Mouse (Mus musculus) stomach, embryonic 14.5 days (tissue): ENCODE results near the gene Gpx4. TPM values are rescaled to one million over a fixed set of nuclear protein-coding genes. Genes with fewer than 3 reads are reported as not detected.

Experiments used
- ATAC-seq: fragments of 200-750 bp; cut with Nextera tagmentation; 2 replicates; pipeline ENCODE4 v1.8.0; 2017; ENCODE audit warnings: low read depth, moderate TSS enrichment; ENCODE audit not compliant: insufficient number of reproducible peaks, insufficient read depth, low FRiP score
- H3K27ac ChIP-seq: fragments of 300-500 bp; sonication (generic); 2 replicates; pipeline ENCODE4 v1.5.1; 2014; ENCODE audit warnings: mild to moderate bottlenecking, low read length, moderate library complexity, mixed read lengths
- H3K27me3 ChIP-seq: fragments of 300-500 bp; sonication (generic); 2 replicates; pipeline ENCODE4 v1.6.1; 2014; ENCODE audit warnings: low read length, control low read depth, mixed read lengths; ENCODE audit not compliant: control insufficient read depth, insufficient read depth
- H3K36me3 ChIP-seq: fragments of 300-500 bp; sonication (generic); 2 replicates; pipeline ENCODE4 v1.6.1; 2014; ENCODE audit warnings: mild to moderate bottlenecking, control low read depth, low read length, moderate library complexity, mixed read lengths; ENCODE audit not compliant: control insufficient read depth, insufficient read depth
- H3K4me1 ChIP-seq: fragments of 300-500 bp; sonication (generic); 2 replicates; pipeline ENCODE4 v1.6.1; 2014; ENCODE audit warnings: low read length, control low read depth, mixed read lengths; ENCODE audit not compliant: control insufficient read depth, insufficient read depth
- H3K4me2 ChIP-seq: fragments of 300-500 bp; sonication (generic); replicated peaks from 2 replicates; pipeline ENCODE4 v1.6.1; 2014; ENCODE audit warnings: low read depth, low read length, control low read depth
- H3K4me3 ChIP-seq: fragments of 300-500 bp; sonication (generic); 2 replicates; pipeline ENCODE4 v1.5.1; 2014; ENCODE audit warnings: low read depth, low read length, control low read depth
- H3K9ac ChIP-seq: fragments of 300-500 bp; sonication (generic); replicated peaks from 2 replicates; pipeline ENCODE4 v1.6.1; 2014; ENCODE audit warnings: low read depth, mild to moderate bottlenecking, control low read depth, low read length, moderate library complexity, mixed read lengths
- H3K9me3 ChIP-seq: fragments of 300-500 bp; sonication (generic); 2 replicates; pipeline ENCODE4 v1.6.1; 2016; ENCODE audit warnings: low read depth, low read length, control low read depth; ENCODE audit not compliant: control insufficient read depth
- WGBS: fragments of 180-500 bp; shearing (Covaris S2); extraction: QIAGEN DNeasy Blood & Tissue Kit; methylation state at CpG from one replicate; pipeline ENCODE4 v1.1.7; 2014; 5-methylcytosine and 5-hydroxymethylcytosine counted together
- polyA plus RNA-seq: library from polyadenylated mRNA; unstranded; fragments of >200 nt; fragmentation: Nextera tagmentation; extraction: Ambion mirVana; gene quantifications from 2 replicates; pipeline ENCODE4 v1.2.1, GENCODE M21; 2014

The Gpx4 gene
- polyA plus RNA-seq, 1 experiment from 2014 or later, result 466 TPM

DNA sequence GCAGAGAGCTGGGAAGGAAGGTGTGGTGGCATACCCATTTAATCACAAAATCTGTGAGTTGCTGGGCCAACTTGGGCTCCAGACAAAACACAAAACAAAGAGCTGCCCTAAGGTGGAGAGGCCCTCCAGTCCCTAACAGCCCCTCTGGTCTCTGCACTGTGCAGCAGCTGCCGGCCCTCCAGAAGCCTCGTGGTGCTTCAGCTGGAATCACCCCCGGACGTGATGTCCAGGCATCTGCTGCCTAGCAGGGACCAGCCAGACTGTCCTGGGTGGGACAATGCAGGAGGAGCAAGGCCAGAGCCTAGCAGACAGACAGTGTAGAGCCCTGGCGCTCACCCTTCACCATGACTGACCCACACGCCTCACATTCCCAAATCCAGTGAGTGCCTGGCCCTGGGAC, 44.6 kb downstream of the Gpx4 start:
- H3K36me3 ChIP-seq, result no peaks in the 10 kb centered on the region
- WGBS, result 94% methylated on average over 6 of the region's 6 CpGs
- no peak overlapping the region for H3K27ac ChIP-seq
- H3K9ac ChIP-seq, result no peak overlapping the region
- H3K27me3 ChIP-seq, result no peaks in the 10 kb centered on the region
- no peak overlapping the region for H3K4me2 ChIP-seq
- ATAC-seq, result no peak
- H3K4me1 ChIP-seq, result 0 out of 2 replicates have a peak, but pooled peaks cover under 1% of the 10 kb centered on the region
- no peaks in the 10 kb centered on the region for H3K9me3 ChIP-seq
- H3K4me3 ChIP-seq, result no peak overlapping the region

DNA sequence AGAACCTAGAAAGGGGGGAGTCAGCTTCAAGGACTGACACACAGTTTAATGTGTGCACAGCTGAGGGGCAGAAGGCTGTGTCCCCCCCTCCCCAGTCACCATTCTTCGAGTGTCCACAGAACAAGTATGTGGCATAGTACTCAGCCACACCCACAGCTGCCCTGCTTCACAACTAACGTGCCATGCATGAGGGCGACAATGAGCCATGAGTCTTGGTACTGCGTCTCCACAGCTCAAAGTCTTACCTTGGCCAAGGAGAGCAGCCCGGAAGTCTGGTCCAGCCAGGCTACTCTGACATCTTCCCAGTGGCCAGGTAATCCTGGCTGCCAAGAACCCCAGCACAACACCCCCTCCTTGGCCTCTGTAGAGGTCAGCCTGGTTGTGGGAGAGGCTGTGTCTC, 45.7 kb downstream of the Gpx4 start:
- Histone ChIP-seq H3K9me3 (no peaks in the 10 kb centered on the region), H3K4me2 (no peak overlapping the region), H3K9ac (no peak overlapping the region), H3K4me3 (no peak overlapping the region), H3K27ac (no peak overlapping the region), H3K27me3 (no peaks in the 10 kb centered on the region), H3K4me1 (peaks cover 12% of the 10 kb centered on the region), H3K36me3 (no peaks in the 10 kb centered on the region)
- no peak for ATAC-seq
- 58% methylated on average over 5 of the region's 5 CpGs for WGBS

DNA sequence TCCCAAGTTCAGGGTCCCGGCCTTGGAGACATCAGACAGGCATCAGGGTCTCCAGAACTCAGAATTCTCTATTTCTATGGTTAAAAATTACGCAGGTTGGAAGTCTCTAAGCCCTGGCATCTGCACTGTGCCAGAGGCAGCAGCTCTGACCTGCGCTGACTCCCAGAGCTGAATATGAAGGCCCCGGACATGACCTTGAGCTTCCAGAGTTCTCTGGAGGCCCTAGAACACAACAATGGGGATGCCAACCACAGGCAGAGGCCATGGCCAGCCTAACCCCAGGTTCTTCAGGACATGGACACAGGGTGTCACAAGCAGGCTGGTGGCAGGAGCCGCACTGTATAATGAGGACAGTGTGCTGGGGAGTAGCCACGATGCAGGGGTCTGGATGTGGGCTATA, 47.1 kb downstream of the Gpx4 start:
- H3K9ac ChIP-seq, result no peak overlapping the region
- H3K4me2 ChIP-seq, result no peak overlapping the region
- H3K36me3 ChIP-seq, result no peaks in the 10 kb centered on the region
- H3K9me3 ChIP-seq, result no peaks in the 10 kb centered on the region
- ATAC-seq, result no peak
- peaks cover 13% of the 10 kb centered on the region for H3K4me1 ChIP-seq
- H3K27me3 ChIP-seq, result no peaks in the 10 kb centered on the region
- no peak overlapping the region for H3K27ac ChIP-seq
- WGBS, result 93% methylated on average over 6 of the region's 6 CpGs
- no peak overlapping the region for H3K4me3 ChIP-seq

DNA sequence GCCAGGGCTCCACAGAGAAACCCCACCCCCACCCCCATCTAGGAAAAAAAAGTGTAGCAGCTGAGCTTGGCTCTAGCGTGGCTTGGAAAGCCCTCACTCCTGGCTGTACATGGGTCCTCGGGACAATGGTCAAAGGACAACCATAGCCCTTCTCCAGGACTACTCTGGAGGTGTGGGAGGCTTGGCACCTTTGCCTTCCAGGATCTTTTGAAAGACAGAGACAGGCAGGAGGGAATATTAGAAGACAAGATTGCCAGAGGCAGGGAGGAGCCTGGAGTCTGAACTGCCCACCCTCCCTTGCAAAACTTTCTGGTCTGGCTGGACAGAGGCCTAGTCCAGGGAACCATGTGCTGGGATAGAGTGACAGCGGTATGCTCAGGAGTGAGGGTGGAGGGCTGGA, 47.7 kb downstream of the Gpx4 start:
- ATAC-seq, result no peak
- Histone ChIP-seq H3K36me3 (no peaks in the 10 kb centered on the region), H3K9me3 (no peaks in the 10 kb centered on the region), H3K27ac (no peak overlapping the region), H3K4me2 (no peak overlapping the region), H3K9ac (no peak overlapping the region), H3K27me3 (no peaks in the 10 kb centered on the region), H3K4me3 (no peak overlapping the region), H3K4me1 (peaks cover 13% of the 10 kb centered on the region)
- WGBS, result 74% methylated on average over 3 of the region's 3 CpGs

DNA sequence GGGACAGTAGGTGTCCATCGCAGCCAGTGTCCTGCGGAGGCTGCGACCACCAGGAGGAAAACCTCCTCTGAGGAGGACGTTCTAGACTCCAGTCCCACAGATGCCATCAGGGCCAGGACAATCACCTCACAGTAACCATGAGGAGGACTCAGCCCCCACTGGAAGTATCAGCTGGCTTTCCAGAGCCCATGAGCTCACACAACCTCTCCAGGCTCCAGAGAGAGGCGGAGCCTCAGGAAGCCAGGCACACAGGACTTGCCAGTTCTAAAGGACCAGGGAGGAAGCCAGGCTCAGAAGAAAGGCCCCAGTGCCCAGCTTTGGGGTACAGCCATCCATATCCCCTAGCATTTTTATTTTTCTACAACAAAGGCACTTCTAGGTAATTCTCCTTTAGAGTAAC, 48.6 kb downstream of the Gpx4 start:
- H3K4me3 ChIP-seq, result no peak overlapping the region
- ATAC-seq, result no peak
- no peaks in the 10 kb centered on the region for H3K27me3 ChIP-seq
- H3K27ac ChIP-seq, result no peak overlapping the region
- 86% methylated on average over 5 of the region's 5 CpGs for WGBS
- no peaks in the 10 kb centered on the region for H3K9me3 ChIP-seq
- no peak overlapping the region for H3K4me2 ChIP-seq
- H3K4me1 ChIP-seq, result peaks cover 13% of the 10 kb centered on the region
- no peak overlapping the region for H3K9ac ChIP-seq
- no peaks in the 10 kb centered on the region for H3K36me3 ChIP-seq

DNA sequence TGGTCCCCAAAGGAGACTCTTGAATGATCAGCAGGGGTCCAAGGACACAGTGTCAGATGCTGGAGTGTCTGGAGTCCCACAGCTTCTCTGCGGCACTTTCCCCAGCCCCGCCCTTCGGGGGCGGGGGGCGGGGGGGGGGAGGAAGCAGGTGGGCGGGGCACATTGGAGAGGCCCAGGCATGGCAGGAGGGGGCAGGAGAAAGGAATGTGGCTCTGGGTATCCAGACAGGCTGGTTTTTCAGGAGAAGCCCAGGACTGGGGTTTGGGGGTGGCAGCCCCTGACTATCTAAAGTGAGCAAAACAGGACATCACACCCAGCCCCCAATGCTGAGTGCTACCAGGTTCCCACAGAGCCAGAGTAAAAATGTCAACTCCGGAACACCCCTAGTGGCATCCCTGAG, 50.3 kb downstream of the Gpx4 start:
- Histone ChIP-seq H3K9me3 (no peaks in the 10 kb centered on the region), H3K4me2 (0 out of 2 replicates have a peak overlapping the region, but pooled peaks have one; percentile 5), H3K4me1 (peaks cover 24% of the 10 kb centered on the region), H3K36me3 (no peaks in the 10 kb centered on the region), H3K27me3 (no peaks in the 10 kb centered on the region), H3K9ac (no peak overlapping the region), H3K4me3 (no peak overlapping the region), H3K27ac (peak overlapping the region; percentile 69; the same call in 1 of the 2 replicates)
- ATAC-seq, result peak; percentile 26; the same call in 1 of the 2 replicates
- WGBS, result 4% methylated on average over 7 of the region's 7 CpGs

DNA sequence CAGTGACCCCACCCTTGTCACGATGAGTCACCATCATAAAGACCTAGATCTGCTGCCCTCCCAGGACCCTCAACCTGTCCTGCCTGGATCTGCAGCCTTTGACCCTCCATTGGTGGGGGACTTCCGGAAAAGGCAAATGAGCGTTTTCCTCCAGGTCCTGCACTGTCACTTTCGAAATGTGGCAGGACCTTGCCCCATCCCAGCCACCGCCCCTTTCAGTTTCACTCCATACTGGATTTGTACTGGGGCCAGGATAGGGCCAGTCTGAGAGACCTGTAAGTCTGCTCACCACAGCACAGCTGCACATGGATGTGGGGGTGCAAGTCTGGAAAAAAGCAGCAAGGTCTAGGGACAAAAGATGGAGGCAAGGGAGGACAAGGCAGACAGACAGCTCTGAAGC, 51.7 kb downstream of the Gpx4 start:
- no peak overlapping the region for H3K4me2 ChIP-seq
- WGBS, result 71% methylated on average over 5 of the region's 5 CpGs
- no peak overlapping the region; the same call in 1 of the 2 replicates for H3K27ac ChIP-seq
- no peak overlapping the region for H3K9ac ChIP-seq
- H3K27me3 ChIP-seq, result no peaks in the 10 kb centered on the region
- H3K4me1 ChIP-seq, result peaks cover 24% of the 10 kb centered on the region
- no peak for ATAC-seq
- H3K9me3 ChIP-seq, result no peaks in the 10 kb centered on the region
- no peak overlapping the region for H3K4me3 ChIP-seq
- H3K36me3 ChIP-seq, result no peaks in the 10 kb centered on the region

DNA sequence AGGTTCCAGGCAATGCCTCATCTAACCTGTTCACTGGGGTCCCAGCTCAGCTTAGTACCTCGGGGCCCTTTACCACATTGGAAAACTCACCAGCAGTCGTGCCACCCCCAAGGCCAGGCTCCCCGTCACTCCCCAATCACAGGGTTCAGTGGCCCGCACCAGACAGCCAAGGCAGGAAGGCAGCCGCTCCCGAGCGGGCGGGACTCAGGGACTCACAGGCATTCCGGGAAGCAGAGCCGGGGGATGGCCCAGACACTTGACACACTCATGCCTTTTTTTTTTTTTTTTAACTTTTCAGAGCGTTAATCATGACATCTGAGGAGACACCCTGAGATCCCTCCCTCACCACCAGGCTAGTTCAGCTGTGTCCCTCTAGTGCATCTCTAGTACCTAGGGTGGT, 54.0 kb downstream of the Gpx4 start:
- no peak for ATAC-seq
- no peak overlapping the region for H3K9ac ChIP-seq
- no peaks in the 10 kb centered on the region for H3K27me3 ChIP-seq
- WGBS, result 43% methylated on average over 11 of the region's 11 CpGs
- no peaks in the 10 kb centered on the region for H3K36me3 ChIP-seq
- H3K4me2 ChIP-seq, result peak overlapping the region; percentile 91
- H3K27ac ChIP-seq, result no peak overlapping the region
- peaks cover 24% of the 10 kb centered on the region for H3K4me1 ChIP-seq
- H3K9me3 ChIP-seq, result no peaks in the 10 kb centered on the region
- peak overlapping the region; percentile 87; the same call in 1 of the 2 replicates for H3K4me3 ChIP-seq

DNA sequence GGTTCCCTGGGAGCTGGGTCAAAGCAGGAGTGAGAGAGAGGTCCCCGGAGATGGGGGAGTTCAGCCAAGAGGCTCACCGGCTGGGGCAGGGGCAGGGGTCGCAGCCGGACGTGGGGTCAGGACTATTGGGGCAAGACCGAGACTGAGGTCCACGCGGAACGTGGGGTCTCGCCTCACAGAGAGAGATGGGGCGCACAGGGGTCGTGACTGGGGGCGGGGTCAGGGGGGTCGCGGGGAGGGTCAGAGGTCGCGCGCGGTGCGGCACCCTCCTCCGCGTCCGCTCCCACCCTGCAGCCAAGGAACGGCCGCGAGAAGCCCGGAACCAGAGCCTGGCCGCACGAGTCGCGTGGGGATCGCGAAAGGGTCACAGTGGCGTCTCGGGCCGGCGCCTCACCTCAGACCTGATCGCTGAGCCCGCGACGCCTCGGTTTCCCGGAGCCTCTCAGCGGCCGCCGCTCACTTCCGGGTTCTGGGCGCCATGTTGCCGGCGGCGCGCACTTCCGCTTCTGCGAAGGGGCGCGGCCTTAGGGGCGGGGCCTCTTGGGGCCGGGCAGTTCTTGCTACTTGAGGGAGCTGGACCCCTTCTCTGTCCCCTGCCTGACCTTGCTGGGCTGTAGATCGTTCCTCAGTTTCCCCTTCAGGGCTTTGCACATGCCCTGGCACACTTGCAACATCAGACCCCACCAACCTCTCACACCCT, 55.4 kb downstream of the Gpx4 start:
- Histone ChIP-seq H3K4me1 (peaks cover 16% of the 10 kb centered on the region), H3K4me3 (peak overlapping the region; percentile 87), H3K4me2 (peak overlapping the region; percentile 91), H3K27me3 (no peaks in the 10 kb centered on the region), H3K27ac (peak overlapping the region; percentile 68; the same call in 1 of the 2 replicates), H3K9me3 (no peaks in the 10 kb centered on the region), H3K9ac (peak overlapping the region; percentile 87), H3K36me3 (no peaks in the 10 kb centered on the region)
- ATAC-seq, result peak; percentile 76
- under 1% methylated on average over 43 of the region's 59 CpGs for WGBS
